Mouse (Mus musculus) lung, postnatal 0 days (tissue): ENCODE data around the gene Snupn. TPM values are rescaled to one million over a fixed set of nuclear protein-coding genes. Genes with fewer than 3 reads are reported as not detected.

Experiments
- ATAC-seq: fragments of 200-750 bp; cut with Nextera tagmentation; 2 replicates; pipeline ENCODE4 v1.8.0; 2017; ENCODE audit warnings: moderate library complexity
- DNase-seq: peaks from one replicate; pipeline ENCODE4 v3.0.0-alpha.2; 2016; ENCODE audit warnings: low spot score
- H3K27ac ChIP-seq: fragments of 300-500 bp; sonication (generic); 2 replicates; pipeline ENCODE4 v1.5.1; 2014; ENCODE audit warnings: antibody characterized with exemption, mild to moderate bottlenecking, low read length, mixed read lengths
- H3K27me3 ChIP-seq: fragments of 300-500 bp; sonication (generic); replicated peaks from 2 replicates; pipeline ENCODE4 v1.6.1; 2014; ENCODE audit warnings: low read length, mixed read lengths; ENCODE audit not compliant: insufficient read depth
- H3K36me3 ChIP-seq: fragments of 300-500 bp; sonication (generic); 2 replicates; pipeline ENCODE4 v1.6.1; 2014; ENCODE audit warnings: low read length, mixed read lengths; ENCODE audit not compliant: insufficient read depth
- H3K4me1 ChIP-seq: fragments of 300-500 bp; sonication (generic); 2 replicates; pipeline ENCODE4 v1.6.1; 2014; ENCODE audit warnings: antibody characterized with exemption, low read depth, low read length, mixed read lengths; ENCODE audit not compliant: insufficient read depth
- H3K4me2 ChIP-seq: fragments of 300-500 bp; sonication (generic); replicated peaks from 2 replicates; pipeline ENCODE4 v1.6.1; 2014; ENCODE audit warnings: low read depth, mild to moderate bottlenecking, low read length, moderate library complexity, mixed read lengths
- H3K4me3 ChIP-seq: fragments of 300-500 bp; sonication (generic); 2 replicates; pipeline ENCODE4 v1.5.1; 2014; ENCODE audit warnings: low read depth, low read length
- H3K9ac ChIP-seq: fragments of 300-500 bp; sonication (generic); replicated peaks from 2 replicates; pipeline ENCODE4 v1.6.1; 2014; ENCODE audit warnings: low read depth, mild to moderate bottlenecking
- H3K9me3 ChIP-seq: fragments of 300-500 bp; sonication (generic); 2 replicates; pipeline ENCODE4 v1.6.1; 2016; ENCODE audit warnings: low read length, mixed read lengths
- CTCF ChIP-seq: IDR thresholded peaks from 2 replicates; pipeline ENCODE4 v1.5.1; 2016; ENCODE audit warnings: antibody characterized with exemption, mild to moderate bottlenecking
- EP300 ChIP-seq: IDR thresholded peaks from 2 replicates; pipeline ENCODE4 v1.6.1; 2016; ENCODE audit warnings: antibody characterized with exemption, mild to moderate bottlenecking, control low read depth
- WGBS: fragments of 180-500 bp; shearing (Covaris S2); extraction: QIAGEN DNeasy Blood & Tissue Kit; methylation state at CpG from one replicate; pipeline ENCODE4 v1.1.7; 2014; 5-methylcytosine and 5-hydroxymethylcytosine counted together
- polyA plus RNA-seq: library from polyadenylated mRNA; unstranded; fragments of >200 nt; fragmentation: Nextera tagmentation; extraction: Ambion mirVana; gene quantifications from 2 replicates; pipeline ENCODE4 v1.2.1, GENCODE M21; 2015

The Snupn gene
- polyA plus RNA-seq, 1 experiment from 2014 or later, result 12.7 TPM

DNA sequence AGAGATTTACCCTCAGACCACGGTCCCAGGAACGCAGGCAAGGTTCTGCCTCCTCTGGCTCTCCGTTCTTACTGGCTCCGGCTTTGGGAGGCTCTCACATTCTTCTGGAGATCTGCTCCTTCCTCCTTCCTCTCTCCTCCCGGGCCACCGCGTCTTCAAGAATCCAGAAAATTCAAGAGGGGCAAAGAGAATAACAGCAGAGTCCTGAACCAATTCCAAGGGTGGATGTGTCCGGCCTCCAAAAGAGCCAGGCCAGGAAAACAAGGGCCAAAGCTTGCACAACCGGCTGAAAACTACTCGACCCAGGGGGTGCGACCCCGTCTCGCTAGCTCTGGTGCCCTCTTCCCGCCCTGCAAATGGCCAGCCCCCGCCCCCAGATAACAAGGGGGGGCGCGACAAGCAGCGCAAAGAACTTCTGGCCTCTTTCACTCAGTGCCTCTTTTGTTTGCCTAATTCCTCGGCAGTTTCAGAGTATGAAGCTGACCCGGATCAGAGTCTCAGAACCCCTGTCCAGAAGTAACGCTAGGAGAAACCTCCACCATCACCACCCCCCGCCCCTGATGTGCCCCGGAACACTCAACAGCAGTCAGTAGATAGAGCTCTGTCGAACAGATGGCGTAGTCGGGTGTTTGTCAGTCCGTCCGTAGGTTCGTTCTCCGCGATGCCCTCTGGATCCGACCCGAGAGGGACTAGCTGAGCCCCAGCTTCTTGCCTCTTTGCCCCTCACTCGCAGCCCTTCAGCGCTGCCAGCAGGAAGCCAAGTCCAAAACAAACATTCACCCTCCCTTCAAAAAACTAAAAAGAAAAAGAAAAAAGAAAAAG lies 23.3 kb upstream of the Snupn start:
- Histone ChIP-seq H3K9ac (peak overlapping the region; percentile 81), H3K27me3 (no peaks in the 10 kb centered on the region), H3K27ac (peak overlapping the region; percentile 94), H3K4me2 (peak overlapping the region; percentile 67), H3K4me3 (peak overlapping the region; percentile 72), H3K36me3 (no peaks in the 10 kb centered on the region), H3K9me3 (no peaks in the 10 kb centered on the region), H3K4me1 (peaks cover 46% of the 10 kb centered on the region)
- ATAC-seq, result peak; percentile 37
- DNase-seq, result peak; percentile 87
- no peak; the same call in 1 of the 2 replicates for TF ChIP-seq EP300
- no peak for TF ChIP-seq CTCF
- under 1% methylated on average over 35 of the region's 35 CpGs for WGBS

DNA sequence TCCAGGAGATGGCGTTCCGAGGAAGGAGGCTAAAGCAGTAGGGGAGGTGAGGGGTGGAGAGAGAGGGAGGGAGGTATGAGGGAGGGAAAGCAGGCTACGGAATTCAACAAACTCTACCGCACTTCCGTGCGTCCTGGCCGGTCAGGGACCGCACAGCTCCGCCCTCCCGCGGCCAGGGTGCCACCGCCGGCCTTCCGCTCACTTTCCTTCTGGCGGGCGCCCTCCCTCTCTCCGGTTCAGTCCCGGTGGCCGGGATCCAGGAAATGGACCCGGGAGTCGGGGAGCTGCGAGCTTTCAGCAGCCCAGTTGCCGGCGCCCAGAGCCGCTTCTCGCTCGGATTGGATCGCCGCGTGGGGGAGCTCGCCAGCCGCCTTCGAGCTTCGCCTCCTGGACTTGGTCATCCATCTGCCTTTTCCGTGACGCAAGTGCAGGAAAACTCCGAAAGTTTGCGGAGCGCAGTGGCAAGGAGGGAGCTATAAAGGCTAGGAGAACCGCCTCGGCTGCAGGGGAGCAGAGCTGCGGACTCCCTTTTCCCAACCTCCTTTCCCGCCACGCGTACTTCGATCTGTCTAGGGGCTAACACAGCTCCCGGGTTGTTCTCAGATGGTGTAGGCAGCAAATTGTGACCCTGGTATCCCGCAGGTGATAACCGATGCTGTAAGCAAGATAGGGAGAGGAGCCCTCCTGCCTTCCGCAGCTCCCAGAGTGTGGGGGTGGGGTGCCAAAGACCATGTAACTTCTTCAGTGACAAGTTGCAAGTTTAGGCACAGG lies 22.5 kb upstream of the Snupn start, which contains the start of gene Snx33:
Snx33 (minus strand) TSS at position 331 of the 771 bp plus-strand sequence.
- no peaks in the 10 kb centered on the region for H3K27me3 ChIP-seq
- TF ChIP-seq CTCF (peak; percentile 73), EP300 (no peak)
- peak within 1 kb of the TSS; percentile 67 for H3K4me2 ChIP-seq
- no peaks in the 10 kb centered on the region for H3K36me3 ChIP-seq
- ATAC-seq, result peak; percentile 79
- peak within 1 kb of the TSS; percentile 72 for H3K4me3 ChIP-seq
- peak; percentile 96 for DNase-seq
- H3K4me1 ChIP-seq, result peaks cover 40% of the 10 kb centered on the region
- WGBS, result under 1% methylated on average over 35 of the region's 50 CpGs
- H3K27ac ChIP-seq, result peak within 1 kb of the TSS; percentile 94
- no peaks in the 10 kb centered on the region for H3K9me3 ChIP-seq
- peak within 1 kb of the TSS; percentile 81 for H3K9ac ChIP-seq

DNA sequence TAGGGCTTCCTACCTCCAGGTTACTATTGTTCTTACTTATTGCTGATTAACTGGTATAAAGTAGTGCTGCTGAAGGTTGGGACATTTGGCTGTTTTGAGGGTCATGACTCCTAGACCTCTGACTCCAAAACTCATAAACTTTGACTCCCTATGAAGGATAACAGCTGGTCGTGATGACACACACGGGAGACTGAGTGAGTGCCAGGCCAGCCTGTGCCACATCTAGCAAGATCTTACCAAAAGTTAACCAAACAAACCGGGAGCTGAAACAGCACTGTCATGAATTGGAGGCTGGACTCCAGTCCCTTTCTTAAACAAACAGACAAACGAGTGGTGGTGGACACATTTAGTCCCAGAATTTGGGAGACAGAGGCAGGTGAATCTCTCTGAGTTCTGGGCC lies 21.2 kb upstream of the Snupn start:
- peaks cover 29% of the 10 kb centered on the region for H3K4me1 ChIP-seq
- H3K36me3 ChIP-seq, result no peaks in the 10 kb centered on the region
- no peak for DNase-seq
- no peaks in the 10 kb centered on the region for H3K9me3 ChIP-seq
- WGBS, result 23% methylated on average over 4 of the region's 4 CpGs
- H3K27ac ChIP-seq, result no peak overlapping the region
- no peaks in the 10 kb centered on the region for H3K27me3 ChIP-seq
- no peak overlapping the region for H3K9ac ChIP-seq
- TF ChIP-seq EP300 (no peak), CTCF (no peak)
- no peak overlapping the region for H3K4me2 ChIP-seq
- no peak for ATAC-seq
- no peak overlapping the region for H3K4me3 ChIP-seq

DNA sequence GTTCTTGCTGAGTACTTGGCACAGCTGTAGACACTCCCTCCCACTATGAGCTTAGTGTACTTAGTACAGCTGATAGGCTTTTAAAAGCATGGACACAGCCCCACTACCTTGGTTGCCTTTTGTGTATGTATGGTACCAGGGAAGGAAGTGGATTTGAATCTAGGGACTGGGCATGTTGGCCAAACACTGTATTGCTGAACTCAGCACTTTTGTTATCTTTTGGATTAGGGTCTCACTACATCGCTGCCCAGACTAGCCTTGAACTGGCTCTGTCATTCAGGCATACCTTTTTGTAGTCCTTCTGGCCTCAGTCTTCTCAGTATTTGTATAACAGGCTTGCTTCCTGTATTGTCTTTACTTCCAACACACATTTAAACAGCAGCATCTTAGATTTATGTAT lies 20.1 kb upstream of the Snupn start:
- Histone ChIP-seq H3K4me3 (no peak overlapping the region), H3K36me3 (no peaks in the 10 kb centered on the region), H3K27ac (no peak overlapping the region), H3K4me1 (peaks cover 20% of the 10 kb centered on the region), H3K27me3 (no peaks in the 10 kb centered on the region), H3K4me2 (no peak overlapping the region), H3K9ac (no peak overlapping the region), H3K9me3 (no peaks in the 10 kb centered on the region)
- DNase-seq (no peak), ATAC-seq (no peak)
- no peak for TF ChIP-seq EP300
- no peak for TF ChIP-seq CTCF
- WGBS, result 75% methylated on average over 1 of the region's 1 CpGs

DNA sequence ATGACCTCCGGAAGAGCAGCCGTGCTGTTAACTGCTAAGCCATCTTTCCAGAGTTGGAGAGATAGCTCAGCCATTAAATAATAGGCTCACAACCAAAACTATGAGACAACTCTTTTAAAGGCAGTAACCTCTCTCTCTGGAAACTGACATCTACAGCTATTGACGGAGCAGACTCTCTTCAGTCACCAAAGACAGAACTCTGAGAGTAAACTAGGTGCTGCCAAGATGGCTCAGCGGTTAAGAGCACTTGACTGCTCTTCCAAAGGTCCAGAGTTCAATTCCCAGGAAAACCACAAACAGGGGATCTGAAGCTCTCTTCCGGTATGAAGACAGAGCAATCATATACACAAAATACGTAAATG lies 13.8 kb upstream of the Snupn start:
- 16% methylated on average over 6 of the region's 6 CpGs for whole genome bisulfite sequencing
- Histone ChIP-seq H3K4me2 (peak overlapping the region; percentile 47), H3K4me3 (peak overlapping the region; percentile 66), H3K27ac (peak overlapping the region; percentile 90; the same call in 1 of the 2 replicates), H3K4me1 (0 out of 2 replicates have a peak, but pooled peaks cover 4% of the 10 kb centered on the region), H3K27me3 (no peaks in the 10 kb centered on the region), H3K9me3 (no peaks in the 10 kb centered on the region), H3K36me3 (no peaks in the 10 kb centered on the region), H3K9ac (no peak overlapping the region)
- DNase-seq, result no peak
- TF ChIP-seq EP300 (no peak), CTCF (no peak)
- no peak for ATAC-seq
